Mouse (Mus musculus): ENCODE data around the gene Fkbp8. TPM values are rescaled to one million over a fixed set of nuclear protein-coding genes. Genes with fewer than 3 reads are reported as not detected.
A peak's percentile ranks its signal among the peaks of the same experiment; 100 is the strongest.

Gene Fkbp8
- polyA plus RNA-seq, 1 experiment, result 305 TPM

GRCm38 (mm10) chr8:70488931-70489470 lies 38.5 kb upstream of the Fkbp8 start:
- Histone ChIP-seq H3K4me3 (ENCODE audit: extremely low read depth, insufficient read depth, insufficient read length) (peak overlapping the region; percentile 0; the same call in 1 of the 2 replicates), H3K27ac (ENCODE audit: insufficient read depth, low read length) (no peak overlapping the region), H3K36me3 (ENCODE audit: control insufficient read depth, insufficient read depth, low read length) (no peaks in the 10 kb centered on the region), H3K27me3 (ENCODE audit: control insufficient read depth, insufficient read depth, low read length) (peaks cover 46% of the 10 kb centered on the region), H3K4me1 (ENCODE audit: control insufficient read depth, insufficient read depth, insufficient read length) (peaks cover 18% of the 10 kb centered on the region)
- 2% methylated on average over 14 of the region's 14 CpGs for WGBS
- DNase-seq (ENCODE audit: low read depth in 1 of 2, low spot score in 2 of 2), result no peak
- no peak for TF ChIP-seq CTCF (IDR thresholded peaks at IDR 0.05; ENCODE audit: extremely low read depth, insufficient read depth, insufficient read length, insufficient replicate concordance)
- no peak for TF ChIP-seq POLR2A (IDR thresholded peaks at IDR 0.05; ENCODE audit: low read depth, low read length)

- H3K36me3 ChIP-seq (ENCODE audit: control insufficient read depth, insufficient read depth, low read length), result no peaks in the 10 kb centered on the region
- WGBS, result 2% methylated on average over 12 of the region's 41 CpGs
- H3K27me3 ChIP-seq (ENCODE audit: control insufficient read depth, insufficient read depth, low read length), result peaks cover 50% of the 10 kb centered on the region
- TF ChIP-seq CTCF (IDR thresholded peaks at IDR 0.05; ENCODE audit: extremely low read depth, insufficient read depth, insufficient read length, insufficient replicate concordance), result no peak
- TF ChIP-seq POLR2A (IDR thresholded peaks at IDR 0.05; ENCODE audit: low read depth, low read length), result no peak
- H3K4me3 ChIP-seq (ENCODE audit: extremely low read depth, insufficient read depth, insufficient read length), result peak overlapping the region; percentile 0; the same call in 1 of the 2 replicates
- peaks cover 23% of the 10 kb centered on the region for H3K4me1 ChIP-seq (ENCODE audit: control insufficient read depth, insufficient read depth, insufficient read length)
- H3K27ac ChIP-seq (ENCODE audit: insufficient read depth, low read length), result no peak overlapping the region
- DNase-seq (ENCODE audit: low read depth in 1 of 2, low spot score in 2 of 2), result no peak
Observed at GRCm38 (mm10) chr8:70489576-70489975, 37.9 kb upstream of the Fkbp8 start.

- H3K27ac ChIP-seq (ENCODE audit: insufficient read depth, low read length), result no peak overlapping the region
- no peak for DNase-seq (ENCODE audit: low read depth in 1 of 2, low spot score in 2 of 2)
- TF ChIP-seq POLR2A (IDR thresholded peaks at IDR 0.05; ENCODE audit: low read depth, low read length) (no peak), CTCF (IDR thresholded peaks at IDR 0.05; ENCODE audit: extremely low read depth, insufficient read depth, insufficient read length, insufficient replicate concordance) (no peak)
- WGBS, result 34% methylated on average over 10 of the region's 10 CpGs
- H3K4me3 ChIP-seq (ENCODE audit: extremely low read depth, insufficient read depth, insufficient read length), result no peak overlapping the region
- H3K27me3 ChIP-seq (ENCODE audit: control insufficient read depth, insufficient read depth, low read length), result peaks cover 54% of the 10 kb centered on the region
- peaks cover 23% of the 10 kb centered on the region for H3K4me1 ChIP-seq (ENCODE audit: control insufficient read depth, insufficient read depth, insufficient read length)
- no peaks in the 10 kb centered on the region for H3K36me3 ChIP-seq (ENCODE audit: control insufficient read depth, insufficient read depth, low read length)
Observed at GRCm38 (mm10) chr8:70490061-70490879, 37.3 kb upstream of the Fkbp8 start.

- DNase-seq (ENCODE audit: low read depth in 1 of 2, low spot score in 2 of 2), result no peak
- no peaks in the 10 kb centered on the region for H3K36me3 ChIP-seq (ENCODE audit: control insufficient read depth, insufficient read depth, low read length)
- H3K4me1 ChIP-seq (ENCODE audit: control insufficient read depth, insufficient read depth, insufficient read length), result peaks cover 23% of the 10 kb centered on the region
- peaks cover 57% of the 10 kb centered on the region for H3K27me3 ChIP-seq (ENCODE audit: control insufficient read depth, insufficient read depth, low read length)
- H3K4me3 ChIP-seq (ENCODE audit: extremely low read depth, insufficient read depth, insufficient read length), result no peak overlapping the region
- no peak for TF ChIP-seq CTCF (IDR thresholded peaks at IDR 0.05; ENCODE audit: extremely low read depth, insufficient read depth, insufficient read length, insufficient replicate concordance)
- TF ChIP-seq POLR2A (IDR thresholded peaks at IDR 0.05; ENCODE audit: low read depth, low read length), result no peak
- WGBS, result 6% methylated on average over 20 of the region's 20 CpGs
- no peak overlapping the region for H3K27ac ChIP-seq (ENCODE audit: insufficient read depth, low read length)
Observed at GRCm38 (mm10) chr8:70490880-70491495, 36.5 kb upstream of the Fkbp8 start.

GRCm38 (mm10) chr8:70492664-70493640 lies 34.6 kb upstream of the Fkbp8 start, which contains the start of gene Crlf1:
Gene Crlf1, plus strand, starts transcription at chr8:70493158.
- peaks cover 53% of the 10 kb centered on the region for H3K27me3 ChIP-seq (ENCODE audit: control insufficient read depth, insufficient read depth, low read length)
- no peaks in the 10 kb centered on the region for H3K36me3 ChIP-seq (ENCODE audit: control insufficient read depth, insufficient read depth, low read length)
- 2% methylated on average over 82 of the region's 93 CpGs for WGBS
- H3K4me1 ChIP-seq (ENCODE audit: control insufficient read depth, insufficient read depth, insufficient read length), result peaks cover 23% of the 10 kb centered on the region
- no peak for DNase-seq (ENCODE audit: low read depth in 1 of 2, low spot score in 2 of 2)
- TF ChIP-seq POLR2A (IDR thresholded peaks at IDR 0.05; ENCODE audit: low read depth, low read length), result no peak
- TF ChIP-seq CTCF (IDR thresholded peaks at IDR 0.05; ENCODE audit: extremely low read depth, insufficient read depth, insufficient read length, insufficient replicate concordance), result no peak
- H3K4me3 ChIP-seq (ENCODE audit: extremely low read depth, insufficient read depth, insufficient read length), result peak within 1 kb of the TSS; percentile 6; the same call in 1 of the 2 replicates
- H3K27ac ChIP-seq (ENCODE audit: insufficient read depth, low read length), result no peak within 1 kb of the TSS

All from spleen, adult 2 months (tissue).